Mouse (Mus musculus) limb, embryonic 12.5 days (tissue): ENCODE results near the gene Plekhh3. TPM values are rescaled to one million over a fixed set of nuclear protein-coding genes. Genes with fewer than 3 reads are reported as not detected.
"Not testable (repeated sequence)": the region's sequence is repeated elsewhere in the genome, so short reads cannot be mapped to it uniquely, and the experiment has no call there.

Experiments used
- ATAC-seq: fragments of 200-750 bp; cut with Nextera tagmentation; 2 replicates; pipeline ENCODE4 v1.8.0; 2017; ENCODE audit warnings: low read depth, moderate TSS enrichment; ENCODE audit not compliant: insufficient number of reproducible peaks, insufficient read depth, low FRiP score, low TSS enrichment
- H3K27ac ChIP-seq: fragments of 300-500 bp; sonication (generic); 2 replicates; pipeline ENCODE4 v1.5.1; 2016; ENCODE audit warnings: mild to moderate bottlenecking, moderate library complexity
- H3K27me3 ChIP-seq: fragments of 300-500 bp; sonication (generic); 2 replicates; pipeline ENCODE4 v1.6.1; 2016; ENCODE audit warnings: mild to moderate bottlenecking, moderate library complexity
- H3K36me3 ChIP-seq: fragments of 300-500 bp; sonication (generic); 2 replicates; pipeline ENCODE4 v1.6.1; 2016; ENCODE audit warnings: mild to moderate bottlenecking, moderate library complexity
- H3K4me1 ChIP-seq: fragments of 300-500 bp; sonication (generic); replicated peaks from 2 replicates; pipeline ENCODE4 v1.6.1; 2016
- H3K4me2 ChIP-seq: fragments of 300-500 bp; sonication (generic); 2 replicates; pipeline ENCODE4 v1.6.1; 2016; ENCODE audit warnings: mild to moderate bottlenecking, moderate library complexity
- H3K4me3 ChIP-seq: fragments of 300-500 bp; sonication (generic); replicated peaks from 2 replicates; pipeline ENCODE4 v1.5.1; 2016; ENCODE audit warnings: mild to moderate bottlenecking
- H3K9ac ChIP-seq: fragments of 300-500 bp; sonication (generic); replicated peaks from 2 replicates; pipeline ENCODE4 v1.6.1; 2016; ENCODE audit warnings: mild to moderate bottlenecking, moderate library complexity
- H3K9me3 ChIP-seq: fragments of 300-500 bp; sonication (generic); 2 replicates; pipeline ENCODE4 v1.6.1; 2016; ENCODE audit warnings: mild to moderate bottlenecking, moderate library complexity
- WGBS: fragments of 180-500 bp; shearing (Covaris S2); methylation state at CpG from one replicate; pipeline ENCODE4 v1.1.7; 2016; 5-methylcytosine and 5-hydroxymethylcytosine counted together
- polyA plus RNA-seq: library from polyadenylated mRNA; unstranded; fragments of >200 nt; fragmentation: Nextera tagmentation; extraction: Ambion mirVana; gene quantifications from 2 replicates; pipeline ENCODE4 v1.2.1, GENCODE M21; 2016

Gene Plekhh3
- polyA plus RNA-seq, 1 experiment from 2014 or later, result 5.3 TPM

DNA sequence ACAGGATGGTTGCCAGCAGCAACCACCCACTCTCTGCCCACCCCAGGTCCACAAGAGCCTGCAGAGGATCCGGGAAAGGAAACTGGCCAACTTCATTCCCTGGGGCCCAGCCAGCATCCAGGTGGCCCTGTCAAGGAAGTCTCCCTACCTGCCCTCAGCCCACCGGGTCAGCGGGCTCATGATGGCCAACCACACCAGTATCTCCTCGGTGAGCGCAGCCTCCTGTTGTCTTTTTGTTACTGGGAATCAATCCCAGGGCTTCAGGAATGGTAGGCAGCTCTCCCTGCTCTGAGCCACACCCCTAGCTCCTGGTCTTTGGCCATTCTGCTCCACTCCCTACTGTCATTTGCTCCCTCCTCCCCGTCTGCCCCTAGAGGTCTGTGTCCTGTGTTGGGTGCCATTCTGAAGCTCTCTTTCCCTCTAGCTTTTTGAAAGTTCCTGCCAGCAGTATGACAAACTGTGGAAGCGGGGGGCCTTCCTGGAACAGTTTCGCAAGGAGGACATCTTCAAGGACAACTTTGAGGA lies 10.1 kb downstream of the Plekhh3 start:
- WGBS, result 75% methylated on average over 8 of the region's 8 CpGs
- H3K9me3 ChIP-seq, H3K4me3 ChIP-seq, H3K4me2 ChIP-seq, ATAC-seq, H3K9ac ChIP-seq, H3K27ac ChIP-seq: not testable (repeated sequence)
- Histone ChIP-seq H3K27me3 (peaks cover 61% of the 10 kb centered on the region), H3K4me1 (peaks cover 23% of the 10 kb centered on the region), H3K36me3 (peaks cover 14% of the 10 kb centered on the region; the same call in 1 of the 2 replicates)

DNA sequence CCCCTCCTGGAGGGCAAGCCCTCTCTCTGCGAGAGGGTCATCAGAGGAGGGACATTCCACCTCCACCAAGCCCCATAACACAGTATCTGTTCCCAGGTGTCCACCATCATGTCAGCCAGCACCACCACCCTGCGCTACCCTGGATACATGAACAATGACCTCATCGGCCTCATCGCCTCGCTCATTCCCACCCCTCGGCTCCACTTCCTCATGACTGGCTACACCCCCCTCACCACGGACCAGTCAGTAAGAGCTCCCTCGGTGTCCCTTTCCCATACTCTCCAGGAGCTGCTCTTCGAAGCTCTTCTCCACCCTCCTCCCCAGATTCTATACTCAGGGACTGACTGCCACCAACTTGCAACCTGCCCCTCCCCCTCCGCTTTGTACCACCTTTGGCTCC lies 11.0 kb downstream of the Plekhh3 start:
- ATAC-seq, H3K9ac ChIP-seq, H3K4me3 ChIP-seq, H3K27ac ChIP-seq, H3K9me3 ChIP-seq, H3K4me2 ChIP-seq: not testable (repeated sequence)
- 71% methylated on average over 10 of the region's 10 CpGs for WGBS
- Histone ChIP-seq H3K36me3 (peaks cover 14% of the 10 kb centered on the region; the same call in 1 of the 2 replicates), H3K27me3 (peaks cover 54% of the 10 kb centered on the region), H3K4me1 (peaks cover 31% of the 10 kb centered on the region)

DNA sequence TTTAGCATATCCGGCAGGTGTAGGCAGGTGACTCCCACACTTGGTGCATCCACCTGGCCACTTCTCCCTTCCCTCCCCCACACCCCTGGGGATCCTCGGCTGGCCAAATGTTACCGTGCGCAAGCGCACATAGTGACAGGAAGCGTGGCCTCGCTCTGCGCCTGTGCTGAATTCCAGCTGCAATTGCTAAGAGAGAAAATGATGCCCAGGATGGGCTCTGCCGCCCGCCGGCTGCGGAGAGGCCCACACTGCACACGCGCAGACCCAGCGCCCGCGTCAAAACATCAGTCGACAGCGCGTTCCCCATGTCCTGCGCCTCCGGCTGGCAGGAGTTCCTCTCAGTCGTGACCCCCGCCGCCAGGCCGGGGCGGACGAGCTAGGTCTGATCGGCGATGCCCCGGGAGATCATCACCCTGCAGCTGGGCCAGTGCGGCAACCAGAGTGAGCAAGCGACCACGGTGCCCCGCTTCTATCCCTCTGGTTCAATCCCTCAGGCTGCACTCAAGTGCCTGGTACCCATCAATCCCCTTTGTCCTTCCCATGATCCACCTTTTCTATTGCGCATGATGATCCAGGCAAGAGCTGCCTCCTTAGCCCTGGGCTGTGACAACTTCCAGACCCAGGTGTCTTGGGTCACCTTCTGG lies 15.3 kb downstream of the Plekhh3 start, which contains the start of gene Tubg2:
TSS of gene Tubg2 (plus strand) at position 180 of the 644 bp plus-strand sequence.
- Histone ChIP-seq H3K4me3 (peak within 1 kb of the TSS; percentile 44), H3K27ac (peak within 1 kb of the TSS; percentile 62; the same call in 1 of the 2 replicates), H3K4me2 (peak within 1 kb of the TSS; percentile 73), H3K27me3 (peaks cover 14% of the 10 kb centered on the region; the same call in 1 of the 2 replicates), H3K36me3 (no peaks in the 10 kb centered on the region), H3K4me1 (peaks cover 14% of the 10 kb centered on the region), H3K9ac (peak within 1 kb of the TSS; percentile 52), H3K9me3 (no peaks in the 10 kb centered on the region)
- 2% methylated on average over 36 of the region's 36 CpGs for WGBS
- ATAC-seq, result peak; percentile 78

DNA sequence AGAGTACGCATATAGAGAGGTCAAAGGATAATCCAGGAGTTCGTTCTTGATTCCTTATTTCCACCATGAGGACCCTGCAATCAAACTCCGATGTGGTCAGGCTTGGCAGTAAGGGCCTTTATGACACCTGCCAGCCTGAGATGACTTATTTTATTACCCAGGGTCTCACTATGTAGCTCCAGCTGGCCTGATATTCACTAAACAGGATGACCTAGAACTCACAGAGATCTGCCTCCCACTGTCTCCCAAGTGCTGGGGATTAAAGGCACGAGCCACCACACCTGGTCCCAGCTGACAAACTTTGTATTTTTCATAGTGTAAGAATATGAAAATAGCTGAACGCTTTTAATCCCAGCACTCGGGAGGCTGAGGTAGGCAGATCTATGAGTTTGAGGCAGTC lies 16.0 kb downstream of the Plekhh3 start:
- ATAC-seq, result no peak
- 67% methylated on average over 6 of the region's 6 CpGs for WGBS

DNA sequence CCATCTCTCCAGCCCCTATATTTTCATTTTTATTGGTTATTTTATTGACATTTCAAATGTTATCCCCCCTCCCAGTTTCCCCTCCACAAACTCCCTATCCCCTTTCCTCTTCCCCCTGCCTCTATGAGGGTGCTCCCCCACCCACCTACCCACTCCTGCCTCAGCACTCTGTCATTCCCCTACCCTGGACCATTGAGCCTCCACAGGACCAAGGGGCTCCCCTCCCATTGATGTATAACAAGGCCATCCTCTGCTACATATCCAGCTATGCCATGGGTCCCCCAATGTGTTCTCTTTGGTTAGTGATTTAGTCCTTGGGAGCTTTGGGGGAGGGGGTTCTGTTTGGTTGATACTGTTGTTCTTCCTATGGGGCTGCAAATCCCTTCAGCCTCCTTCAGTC lies 16.5 kb downstream of the Plekhh3 start:
- H3K9me3 ChIP-seq, result no peaks in the 10 kb centered on the region
- H3K4me2 ChIP-seq, result no peak overlapping the region
- no peak for ATAC-seq
- no peak overlapping the region for H3K4me3 ChIP-seq
- H3K27ac ChIP-seq, result no peak overlapping the region
- peaks cover 16% of the 10 kb centered on the region for H3K4me1 ChIP-seq
- peaks cover 13% of the 10 kb centered on the region; the same call in 1 of the 2 replicates for H3K27me3 ChIP-seq
- H3K36me3 ChIP-seq, result no peaks in the 10 kb centered on the region
- no peak overlapping the region for H3K9ac ChIP-seq

More for the DNA sequence above, 16.0 kb downstream of the Plekhh3 start:
- H3K27ac ChIP-seq, result no peak overlapping the region
- H3K4me1 ChIP-seq, result peaks cover 14% of the 10 kb centered on the region
- H3K4me2 ChIP-seq, result peak overlapping the region; percentile 73; the same call in 1 of the 2 replicates
- H3K4me3 ChIP-seq, result peak overlapping the region; percentile 44; the same call in 1 of the 2 replicates
- H3K27me3 ChIP-seq, result peaks cover 13% of the 10 kb centered on the region; the same call in 1 of the 2 replicates
- H3K9ac ChIP-seq, result no peak overlapping the region
- H3K36me3 ChIP-seq, result no peaks in the 10 kb centered on the region
- no peaks in the 10 kb centered on the region for H3K9me3 ChIP-seq

DNA sequence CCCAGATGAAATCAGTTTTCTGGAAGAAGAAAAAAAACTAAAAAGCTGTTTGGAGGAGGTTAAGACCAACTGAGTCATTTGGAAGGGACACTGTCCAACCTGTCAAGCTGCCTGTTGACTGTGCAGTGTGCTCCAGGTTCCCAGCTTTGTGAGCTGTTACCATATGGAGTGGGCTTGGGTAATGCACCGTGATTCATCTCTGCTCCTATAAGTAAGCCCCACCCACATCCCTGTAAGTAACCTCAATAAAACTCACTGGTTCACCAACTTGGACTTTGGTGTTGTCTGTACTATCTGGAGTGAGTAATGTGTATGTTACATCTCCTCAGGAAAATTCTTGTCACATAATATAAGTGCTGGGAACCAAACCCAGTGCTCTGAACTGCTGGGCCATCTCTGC lies 18.3 kb downstream of the Plekhh3 start:
- 77% methylated on average over 1 of the region's 1 CpGs for WGBS
- peaks cover 13% of the 10 kb centered on the region; the same call in 1 of the 2 replicates for H3K27me3 ChIP-seq
- no peak for ATAC-seq
- H3K27ac ChIP-seq, result no peak overlapping the region
- no peaks in the 10 kb centered on the region for H3K9me3 ChIP-seq
- H3K9ac ChIP-seq, result no peak overlapping the region
- H3K4me3 ChIP-seq, result no peak overlapping the region
- no peaks in the 10 kb centered on the region for H3K36me3 ChIP-seq
- peaks cover 30% of the 10 kb centered on the region for H3K4me1 ChIP-seq
- H3K4me2 ChIP-seq, result no peak overlapping the region

DNA sequence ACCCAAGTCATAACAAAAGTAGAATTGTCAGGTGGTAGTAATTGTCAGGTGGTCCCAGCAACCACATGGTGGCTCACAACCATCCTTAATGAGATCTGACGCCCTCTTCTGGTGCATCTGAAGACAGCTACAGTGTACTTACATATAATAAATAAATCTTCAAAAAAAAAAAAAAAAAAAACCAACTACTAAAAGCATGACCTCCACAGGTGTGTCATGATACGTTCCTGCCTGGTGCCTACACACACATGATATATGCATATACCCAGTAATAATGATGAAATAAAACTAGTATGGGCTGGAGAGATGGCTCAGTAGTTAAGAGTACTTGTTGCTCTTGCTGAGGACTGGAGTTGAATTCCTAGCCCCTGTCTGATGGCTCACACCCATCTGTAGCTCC lies 20.1 kb downstream of the Plekhh3 start:
- H3K4me1 ChIP-seq, result peaks cover 27% of the 10 kb centered on the region
- H3K9me3 ChIP-seq, result no peaks in the 10 kb centered on the region
- peaks cover 6% of the 10 kb centered on the region; the same call in 1 of the 2 replicates for H3K27me3 ChIP-seq
- H3K4me3 ChIP-seq, result no peak overlapping the region
- H3K27ac ChIP-seq, result no peak overlapping the region
- H3K4me2 ChIP-seq, result no peak overlapping the region
- no peaks in the 10 kb centered on the region for H3K36me3 ChIP-seq
- 55% methylated on average over 2 of the region's 2 CpGs for WGBS
- no peak for ATAC-seq
- H3K9ac ChIP-seq, result no peak overlapping the region

DNA sequence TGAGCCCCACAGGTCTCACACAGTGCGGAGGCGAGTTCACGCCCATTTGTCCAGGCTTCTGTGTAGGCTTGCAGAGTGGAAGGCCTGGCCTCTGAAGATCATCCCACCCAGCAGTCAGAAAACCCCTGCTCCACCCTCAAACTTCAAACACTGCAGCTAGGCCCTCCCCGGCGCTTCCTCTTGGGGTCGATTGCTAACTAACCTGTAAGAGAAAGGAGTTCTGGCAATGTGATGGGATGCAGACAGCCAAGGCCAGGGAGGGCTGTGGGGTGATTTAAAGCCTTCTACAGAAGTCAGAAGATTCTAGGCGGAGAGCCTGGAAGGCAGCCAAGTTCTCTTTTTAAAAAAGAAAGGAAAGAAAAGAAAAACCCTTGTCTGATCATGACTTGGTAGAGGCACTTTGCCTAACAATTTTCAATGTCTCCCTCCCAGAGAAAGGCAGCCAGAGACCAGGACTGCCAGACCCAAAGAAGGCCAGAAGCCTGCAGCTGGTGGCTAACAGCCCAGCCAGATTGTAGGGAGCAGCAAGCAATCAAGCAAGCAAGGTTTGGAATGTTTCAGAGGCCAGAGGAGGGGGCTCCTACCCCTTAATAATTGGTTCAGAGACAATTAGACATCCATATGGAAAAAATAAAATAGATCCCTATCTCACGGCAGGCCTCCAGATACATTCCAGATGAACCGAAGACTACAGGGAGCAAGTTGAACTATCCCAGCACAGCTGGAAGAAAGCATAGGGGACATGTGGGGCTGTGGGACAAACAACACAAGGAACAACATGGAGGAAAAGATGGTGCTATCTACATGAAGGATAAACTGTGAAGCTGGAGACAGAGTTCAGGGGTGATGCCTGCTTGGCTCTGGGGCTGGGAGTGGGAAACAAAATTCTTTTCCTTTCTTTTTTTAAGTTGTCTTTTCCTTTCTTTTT lies 21.7 kb downstream of the Plekhh3 start:
- H3K36me3 ChIP-seq, result no peaks in the 10 kb centered on the region
- H3K9ac ChIP-seq, result no peak overlapping the region; the same call in 1 of the 2 replicates
- peak overlapping the region; percentile 1; the same call in 1 of the 2 replicates for H3K4me2 ChIP-seq
- 12% methylated on average over 9 of the region's 9 CpGs for WGBS
- peak overlapping the region; percentile 83 for H3K27ac ChIP-seq
- H3K9me3 ChIP-seq, result no peaks in the 10 kb centered on the region
- peaks cover 19% of the 10 kb centered on the region for H3K4me1 ChIP-seq
- no peaks in the 10 kb centered on the region for H3K27me3 ChIP-seq
- no peak overlapping the region for H3K4me3 ChIP-seq
- ATAC-seq, result no peak

DNA sequence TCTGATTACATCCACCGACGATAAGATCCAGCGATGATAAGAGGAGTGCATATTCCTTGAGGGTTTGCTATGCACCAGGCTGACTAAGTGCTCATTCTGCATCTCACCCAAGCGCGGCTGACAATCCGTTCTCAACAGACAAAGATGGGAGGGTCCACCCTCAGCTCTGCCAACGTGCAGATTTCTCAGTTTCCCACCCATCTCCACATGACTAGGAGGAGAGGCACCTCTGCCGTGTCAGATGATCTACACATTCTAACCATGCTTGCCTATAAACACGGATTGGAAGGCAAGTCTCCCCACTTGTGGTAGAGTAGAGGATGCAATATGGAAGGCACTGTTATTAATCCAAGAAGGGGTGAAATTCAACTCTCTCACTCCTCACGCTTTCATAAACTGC lies 22.4 kb downstream of the Plekhh3 start:
- Histone ChIP-seq H3K36me3 (no peaks in the 10 kb centered on the region), H3K4me1 (peaks cover 21% of the 10 kb centered on the region), H3K27ac (peak overlapping the region; percentile 83), H3K4me2 (0 out of 2 replicates have a peak overlapping the region, but pooled peaks have one; percentile 1), H3K9ac (no peak overlapping the region), H3K9me3 (no peaks in the 10 kb centered on the region), H3K4me3 (no peak overlapping the region), H3K27me3 (no peaks in the 10 kb centered on the region)
- WGBS, result 65% methylated on average over 10 of the region's 10 CpGs
- ATAC-seq, result no peak

DNA sequence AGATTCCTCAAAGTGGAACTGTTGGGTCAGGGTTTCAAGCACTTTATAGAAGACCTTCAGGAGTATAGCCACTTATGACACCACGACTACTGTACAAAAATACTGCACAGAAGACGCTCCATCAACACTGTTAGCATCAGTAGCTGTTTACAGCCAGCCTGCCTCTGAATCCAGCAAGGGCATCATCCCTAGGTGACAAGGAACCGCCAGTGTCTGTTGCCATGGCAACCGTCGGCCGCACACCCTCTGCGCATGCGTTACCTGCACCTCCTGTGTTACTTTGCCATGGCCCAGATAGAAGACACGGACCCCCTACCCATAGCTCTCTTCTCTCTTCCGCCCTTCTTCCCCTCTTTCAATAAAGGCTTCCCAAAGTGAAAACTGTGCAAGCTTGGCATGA lies 24.8 kb downstream of the Plekhh3 start:
- WGBS, result 28% methylated on average over 10 of the region's 10 CpGs
- no peak for ATAC-seq

More for the DNA sequence above, 24.8 kb downstream of the Plekhh3 start:
- Histone ChIP-seq H3K9ac (no peak overlapping the region), H3K27ac (no peak overlapping the region), H3K4me3 (no peak overlapping the region), H3K27me3 (peaks cover under 1% of the 10 kb centered on the region; the same call in 1 of the 2 replicates), H3K4me2 (no peak overlapping the region), H3K36me3 (no peaks in the 10 kb centered on the region), H3K4me1 (peaks cover 23% of the 10 kb centered on the region), H3K9me3 (no peaks in the 10 kb centered on the region)
